Mouse (Mus musculus) left cerebral cortex, postnatal 10 days (tissue): Measurements from ENCODE around the gene Tmem92. TPM values are rescaled to one million over a fixed set of nuclear protein-coding genes. Genes with fewer than 3 reads are reported as not detected.
"Not testable (repeated sequence)": the region's sequence is repeated elsewhere in the genome, so short reads cannot be mapped to it uniquely, and the experiment has no call there.

Source experiments
- DNase-seq, 2 experiments: peaks; one replicate each; pipeline ENCODE4 v3.0.0; 2021 to 2022; ENCODE audit warnings: low spot score in 2 of 2, mixed read lengths in 1 of 2; ENCODE audit errors: extremely low spot score in 1 of 2
- intact Hi-C: fragments of 180-260 bp; cut with DNase I; formaldehyde crosslinking; loops from one replicate; pipeline ENCODE4 v1.15.1; 2025
- total RNA-seq, 2 experiments: library from RNA; stranded (reverse); gene quantifications; 2 replicates each; pipeline ENCODE4 v1.2.3; 2021

The Tmem92 gene
- under 1 TPM; 0.21 to 0.61 TPM for total RNA-seq

- intact Hi-C loops: no loop called here
These were observed at the start of gene Tmem92 for GRCm38 (mm10) chr11:94782603-94783002. Gene Tmem92, minus strand, starts transcription at chr11:94782703.

GRCm38 (mm10) chr11:94828966-94829365 is 46.5 kb upstream of the Tmem92 start:
- no peak for DNase-seq
- intact Hi-C loops: no loop called here

More at GRCm38 (mm10) chr11:94782603-94783002, at the start of gene Tmem92:
- DNase-seq: no peak

DNA sequence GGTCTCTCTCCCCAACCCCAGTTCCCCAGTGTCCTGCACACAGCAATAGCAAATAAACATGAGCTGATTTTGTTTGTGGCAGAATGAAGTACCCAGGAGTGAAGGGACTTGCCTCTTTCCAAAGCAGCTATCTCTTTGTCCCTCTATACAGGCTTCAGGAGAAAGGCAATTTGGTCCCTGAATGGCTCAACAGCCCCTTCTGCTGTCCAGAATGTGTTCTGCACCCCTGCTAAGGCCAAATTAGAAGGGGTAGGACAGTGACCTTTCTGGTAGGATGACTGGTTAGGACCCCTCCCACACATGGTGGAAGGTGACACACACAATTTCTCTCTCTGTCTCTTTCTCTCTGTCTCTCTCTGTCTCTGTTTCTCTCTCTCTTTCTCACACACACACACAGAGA is 36.9 kb upstream of the Tmem92 start:
- intact Hi-C loops, DNase-seq: not testable (repeated sequence)

DNA sequence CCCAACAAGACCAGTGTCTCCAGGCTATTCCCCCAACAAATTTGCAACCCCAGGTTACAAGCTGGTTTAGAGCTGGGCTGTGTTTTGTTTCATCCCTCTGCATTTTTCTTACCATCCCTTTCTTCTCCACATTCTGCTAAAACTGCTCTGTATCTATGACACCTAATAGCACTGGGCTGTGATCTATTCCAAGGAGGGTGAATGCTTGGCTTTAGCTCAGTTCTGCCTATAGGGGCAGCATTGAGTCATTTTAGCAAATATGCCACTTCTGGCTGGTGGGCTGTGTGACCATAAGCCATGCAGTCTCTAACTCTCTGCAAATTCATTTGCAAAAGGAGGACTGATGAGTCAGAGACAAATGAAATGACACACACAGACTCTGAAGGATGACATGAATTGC is 36.4 kb upstream of the Tmem92 start:
- DNase-seq, intact Hi-C loops: not testable (repeated sequence)

GRCm38 (mm10) chr11:94811537-94811936 is 29.0 kb upstream of the Tmem92 start:
- DNase-seq: peak in 1 of 2 experiments; percentile 26
- intact Hi-C loops: not testable (repeated sequence)

- no peak for DNase-seq
These were observed 9.2 kb upstream of the Tmem92 start for GRCm38 (mm10) chr11:94791700-94792099.

DNA sequence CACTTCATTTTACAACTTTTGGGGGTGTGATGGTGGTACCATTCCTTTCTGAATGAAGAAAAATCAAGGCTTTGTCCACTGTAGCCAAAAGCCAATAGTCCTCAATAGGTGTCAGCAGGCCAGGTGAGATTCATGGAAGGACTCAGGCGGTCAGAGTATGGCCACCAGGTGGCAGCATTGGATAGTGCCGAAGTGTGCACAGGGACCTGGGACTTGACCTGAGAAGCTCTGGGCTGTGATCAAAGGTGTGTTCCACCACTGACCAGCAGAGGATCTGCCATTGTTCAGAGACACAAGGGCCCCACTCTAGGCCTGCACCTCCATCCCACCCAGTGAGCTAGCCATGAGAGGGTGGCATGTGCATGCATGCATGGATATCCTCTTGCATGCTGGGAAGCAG is 2.7 kb upstream of the Tmem92 start:
- peak; percentile 8 to 54 for DNase-seq
- intact Hi-C loops: loop anchor here (5.0 kb wide), 2 partner anchors 53 to 152 kb away; partner anchors contain the start of gene Col1a1

More at GRCm38 (mm10) chr11:94791700-94792099, 9.2 kb upstream of the Tmem92 start:
- intact Hi-C loops: no loop called here

DNA sequence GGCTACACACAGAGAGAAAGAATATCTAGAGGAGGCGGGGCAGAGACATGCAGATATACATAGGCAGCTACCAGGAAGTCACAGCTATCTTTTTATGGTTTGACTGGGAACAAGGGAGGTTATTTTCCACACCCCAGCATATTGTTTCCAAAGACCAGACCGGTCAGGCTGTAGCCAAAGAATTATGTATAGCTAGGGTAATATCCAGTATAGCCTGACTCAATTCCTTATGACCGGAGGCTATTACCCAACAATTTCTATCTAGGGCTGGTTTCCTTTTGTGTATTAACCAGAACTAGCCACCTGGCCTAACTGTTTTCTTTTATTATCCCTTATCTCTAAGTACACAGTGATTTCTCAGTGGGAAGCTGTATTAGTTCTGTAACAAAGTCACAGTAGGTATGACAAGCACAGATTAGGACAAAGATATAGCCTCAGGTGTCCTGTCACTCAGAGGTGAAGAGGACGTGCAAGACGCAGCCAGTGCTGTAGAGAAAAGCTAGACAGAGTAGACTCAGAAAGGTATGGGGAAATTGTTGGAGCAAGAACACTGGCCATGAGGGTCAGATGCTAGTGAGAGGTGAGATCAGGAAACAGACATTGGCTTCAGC is 7.5 kb downstream of the Tmem92 start:
- DNase-seq: no peak
- intact Hi-C loops: no loop called here

DNA sequence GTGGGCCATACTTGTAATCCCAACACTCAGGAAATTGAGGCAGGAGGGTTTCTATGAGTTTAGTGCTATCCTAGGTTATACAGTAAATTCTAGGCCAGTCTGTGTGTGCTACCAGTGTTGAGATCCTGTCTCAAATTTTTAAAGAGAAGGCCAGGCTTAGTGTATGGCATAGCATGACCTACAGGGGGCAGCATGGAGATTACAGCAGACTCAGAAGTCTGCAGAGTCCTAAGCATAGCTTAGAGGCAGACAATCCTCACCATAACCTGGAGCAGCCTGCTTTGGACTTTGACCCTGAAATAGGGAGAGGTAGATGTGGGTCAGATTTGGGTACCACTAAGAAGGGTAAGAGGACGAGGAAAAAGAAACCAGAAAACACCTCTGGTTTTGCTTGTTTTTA is 8.7 kb downstream of the Tmem92 start:
- no peak for DNase-seq
- intact Hi-C loops: no loop called here

- no peak for DNase-seq
- intact Hi-C loops: no loop called here
These were observed 10.0 kb downstream of the Tmem92 start for GRCm38 (mm10) chr11:94772363-94773055.

DNA sequence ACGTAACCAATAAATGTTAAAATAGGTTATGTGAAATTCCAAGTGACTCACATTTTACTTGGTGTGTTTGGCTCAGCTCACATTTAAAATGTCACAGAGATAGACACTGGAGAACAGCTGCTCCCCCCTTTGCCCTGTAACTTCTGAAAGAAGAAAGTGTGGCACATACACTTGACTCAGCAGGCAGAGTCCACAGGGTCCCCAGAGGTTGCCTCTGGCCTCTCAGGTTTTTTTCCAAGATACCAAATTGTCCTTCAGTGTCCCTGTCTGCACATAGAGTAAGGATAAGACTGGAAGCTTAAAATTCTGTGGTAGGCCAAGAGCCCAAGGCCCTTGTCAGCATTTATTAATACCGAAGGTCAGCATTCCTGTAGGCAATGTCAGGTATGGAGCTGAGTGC is 15.3 kb downstream of the Tmem92 start:
- intact Hi-C loops: no loop called here
- no peak for DNase-seq

- no peak for DNase-seq
These were observed 19.7 kb downstream of the Tmem92 start for GRCm38 (mm10) chr11:94762775-94763174.

GRCm38 (mm10) chr11:94762281-94762680 is 20.2 kb downstream of the Tmem92 start:
- intact Hi-C loops: no loop called here

More at GRCm38 (mm10) chr11:94762775-94763174, 19.7 kb downstream of the Tmem92 start:
- intact Hi-C loops: no loop called here

DNA sequence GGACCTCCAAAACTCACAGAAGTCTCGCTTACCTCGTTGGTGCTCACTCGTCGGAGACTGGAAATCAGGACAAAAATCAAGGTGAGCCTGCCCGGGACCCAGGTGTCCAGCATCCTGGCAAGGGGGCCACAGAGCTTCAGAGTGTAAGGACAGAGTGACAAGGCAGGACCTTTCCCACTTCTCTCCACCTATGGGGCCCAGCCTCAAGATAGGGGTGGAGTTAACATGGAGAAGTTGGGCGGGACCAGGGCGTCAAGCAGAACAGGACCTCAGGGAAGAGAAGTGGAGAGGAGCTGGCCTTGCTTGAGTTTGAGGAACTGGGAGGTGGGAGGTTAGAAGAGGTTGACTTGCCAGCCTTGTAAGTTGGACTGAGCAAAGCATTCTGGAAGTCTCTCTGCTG is 21.7 kb downstream of the Tmem92 start:
- intact Hi-C loops: no loop called here
- no peak for DNase-seq

More at GRCm38 (mm10) chr11:94762281-94762680, 20.2 kb downstream of the Tmem92 start:
- no peak for DNase-seq

DNA sequence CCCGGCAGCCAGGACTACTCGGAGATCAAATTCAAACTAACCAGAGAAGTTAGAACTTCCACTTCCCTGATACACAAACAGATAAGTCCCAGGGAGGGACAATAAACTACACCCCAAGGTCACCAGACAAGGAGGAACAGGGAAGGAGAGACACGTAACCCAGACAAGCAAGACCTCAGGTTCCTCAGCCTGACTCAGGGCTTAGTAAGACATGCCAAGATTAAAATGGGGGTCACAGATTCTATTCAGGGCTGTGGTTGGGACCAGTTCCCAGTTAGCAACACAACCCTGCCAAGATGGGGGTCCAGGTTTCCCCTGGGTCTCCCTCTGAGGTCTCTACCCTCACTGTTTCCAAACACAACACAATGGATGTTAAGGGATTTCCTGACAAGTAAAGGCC is 22.1 kb downstream of the Tmem92 start:
- DNase-seq: no peak
- intact Hi-C loops: no loop called here

GRCm38 (mm10) chr11:94759916-94760315 is 22.6 kb downstream of the Tmem92 start:
- no peak for DNase-seq
- intact Hi-C loops: no loop called here

GRCm38 (mm10) chr11:94752946-94753713 is 29.4 kb downstream of the Tmem92 start:
- intact Hi-C loops: no loop called here
- DNase-seq: no peak

DNA sequence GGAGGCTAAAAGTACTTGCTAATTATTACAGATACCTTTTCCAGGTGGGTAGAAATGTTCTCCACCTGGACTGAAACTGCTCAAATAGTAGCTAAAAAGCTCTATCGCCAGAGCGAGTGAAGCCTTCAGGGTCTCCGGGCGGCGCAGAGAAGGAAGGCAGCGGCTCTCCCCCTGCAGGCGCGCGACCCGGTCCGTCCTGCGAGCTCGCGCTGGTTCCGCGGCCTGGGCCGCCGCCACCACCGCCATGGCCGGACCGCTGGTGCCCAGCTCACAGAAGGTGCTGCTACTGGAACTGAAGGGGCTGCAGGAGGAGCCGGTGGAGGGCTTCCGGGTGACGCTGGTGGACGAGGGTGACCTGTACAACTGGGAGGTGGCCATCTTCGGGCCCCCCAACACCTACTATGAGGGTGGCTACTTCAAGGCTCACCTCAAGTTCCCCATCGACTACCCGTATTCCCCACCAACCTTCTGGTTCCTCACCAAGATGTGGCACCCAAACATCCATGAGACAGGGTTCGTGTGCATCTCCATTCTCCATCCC is 40.7 kb downstream of the Tmem92 start, which contains the start of gene Cdc34b:
TSS of gene Cdc34b (plus strand) at position 51 of the 541 bp plus-strand sequence.
- intact Hi-C loops: no loop called here
- no peak for DNase-seq

DNA sequence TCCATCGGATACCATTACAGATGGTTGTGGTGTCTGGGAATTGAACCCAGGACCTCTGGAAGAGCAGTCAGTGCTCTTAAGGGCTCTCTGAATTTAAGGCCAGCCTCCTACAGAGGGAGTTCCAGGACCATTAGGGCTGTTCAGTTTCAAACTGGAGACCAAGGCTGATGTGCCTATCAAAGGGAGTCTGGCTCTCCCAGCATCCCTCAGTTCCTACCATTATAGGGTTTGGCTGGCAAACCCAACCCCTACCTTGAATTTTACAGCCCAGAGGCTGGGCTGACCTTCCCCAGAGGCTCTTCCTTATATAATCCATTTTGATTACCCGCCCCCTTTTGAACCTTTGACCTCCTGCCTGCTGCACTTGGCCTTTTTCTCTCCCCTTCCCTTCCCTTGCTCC is 46.8 kb downstream of the Tmem92 start:
- no peak for DNase-seq
- intact Hi-C loops: no loop called here
